Mouse (Mus musculus) layer of hippocampus, adult 2 months (tissue): ENCODE data around the gene Zfp148. TPM values are rescaled to one million over a fixed set of nuclear protein-coding genes. Genes with fewer than 3 reads are reported as not detected.
"Not testable (repeated sequence)": the region's sequence is repeated elsewhere in the genome, so short reads cannot be mapped to it uniquely, and the experiment has no call there.

Experiments
- DNase-seq, 2 experiments: peaks; one replicate each; pipeline ENCODE4 v3.0.0; 2022; ENCODE audit warnings: low spot score in 2 of 2
- H3K27ac ChIP-seq: fragments of 200-600 bp; 2 replicates; pipeline ENCODE4 v1.8.1; 2022
- H3K4me3 ChIP-seq: fragments of 200-600 bp; 2 replicates; pipeline ENCODE4 v1.8.1; 2022; ENCODE audit warnings: mild to moderate bottlenecking
- CTCF ChIP-seq: fragments of 200-600 bp; conservative IDR thresholded peaks from 2 replicates; pipeline ENCODE4 v1.8.1; 2022; ENCODE audit warnings: antibody characterized with exemption, mild to moderate bottlenecking, moderate library complexity
- total RNA-seq, 2 experiments: library from RNA; stranded (reverse); gene quantifications; 2 replicates each; pipeline ENCODE4 v1.2.3; 2021

Gene Zfp148
- total RNA-seq, 2 experiments from 2014 or later: 161 to 166 TPM

- Histone ChIP-seq H3K27ac (0 out of 2 replicates have a peak overlapping the region, but pooled peaks have one; percentile 28), H3K4me3 (no peak overlapping the region)
- no peak for TF ChIP-seq CTCF
- no peak for DNase-seq
These were observed 14.9 kb upstream of the Zfp148 start for GRCm38 (mm10) chr16:33365772-33366171.

GRCm38 (mm10) chr16:33368632-33369031, 12.0 kb upstream of the Zfp148 start:
- TF ChIP-seq CTCF: no peak
- peak overlapping the region; percentile 23; the same call in 1 of the 2 replicates for H3K27ac ChIP-seq
- no peak overlapping the region for H3K4me3 ChIP-seq
- DNase-seq: no peak

- no peak overlapping the region for H3K27ac ChIP-seq
- DNase-seq: no peak
- no peak for TF ChIP-seq CTCF
- H3K4me3 ChIP-seq: no peak overlapping the region
These were observed 9.8 kb upstream of the Zfp148 start for GRCm38 (mm10) chr16:33370836-33371235.

GRCm38 (mm10) chr16:33372611-33373010, 8.0 kb upstream of the Zfp148 start:
- no peak for DNase-seq
- TF ChIP-seq CTCF: no peak
- Histone ChIP-seq H3K4me3 (no peak overlapping the region), H3K27ac (no peak overlapping the region)

GRCm38 (mm10) chr16:33373326-33373725, 7.3 kb upstream of the Zfp148 start:
- Histone ChIP-seq H3K4me3 (no peak overlapping the region), H3K27ac (no peak overlapping the region)
- no peak for DNase-seq
- TF ChIP-seq CTCF: no peak

- Histone ChIP-seq H3K4me3 (no peak overlapping the region), H3K27ac (no peak overlapping the region)
- TF ChIP-seq CTCF: no peak
- no peak for DNase-seq
These were observed 4.4 kb upstream of the Zfp148 start for GRCm38 (mm10) chr16:33376266-33376665.

- DNase-seq: no peak
- Histone ChIP-seq H3K27ac (peak overlapping the region; percentile 95; the same call in 1 of the 2 replicates), H3K4me3 (no peak overlapping the region; the same call in 1 of the 2 replicates)
- TF ChIP-seq CTCF: peak; percentile 37; the same call in 1 of the 2 replicates
These were observed 1.3 kb upstream of the Zfp148 start for GRCm38 (mm10) chr16:33379219-33379943.

- Histone ChIP-seq H3K4me3 (peak overlapping the region; percentile 91), H3K27ac (peak overlapping the region; percentile 95)
- peak; percentile 15 to 38 for DNase-seq
- no peak for TF ChIP-seq CTCF
These were observed 412 bp downstream of the Zfp148 start for GRCm38 (mm10) chr16:33380882-33381613.

- Histone ChIP-seq H3K27ac (peak overlapping the region; percentile 95), H3K4me3 (peak overlapping the region; percentile 91)
- DNase-seq: no peak
- TF ChIP-seq CTCF: no peak
These were observed 1.1 kb downstream of the Zfp148 start for GRCm38 (mm10) chr16:33381614-33382245.

- TF ChIP-seq CTCF: no peak
- no peak for DNase-seq
- peak overlapping the region; percentile 95 for H3K27ac ChIP-seq
- H3K4me3 ChIP-seq: peak overlapping the region; percentile 91
These were observed 1.7 kb downstream of the Zfp148 start for GRCm38 (mm10) chr16:33382341-33382740.

GRCm38 (mm10) chr16:33383584-33383983, 2.9 kb downstream of the Zfp148 start:
- no peak overlapping the region for H3K27ac ChIP-seq
- TF ChIP-seq CTCF: no peak
- no peak for DNase-seq
- H3K4me3 ChIP-seq: no peak overlapping the region

GRCm38 (mm10) chr16:33384057-33384456, 3.4 kb downstream of the Zfp148 start:
- not testable (repeated sequence) for H3K27ac ChIP-seq

GRCm38 (mm10) chr16:33387013-33387412, 6.4 kb downstream of the Zfp148 start:
- Histone ChIP-seq H3K27ac (no peak overlapping the region), H3K4me3 (no peak overlapping the region)
- DNase-seq: no peak
- no peak for TF ChIP-seq CTCF

More at GRCm38 (mm10) chr16:33384057-33384456, 3.4 kb downstream of the Zfp148 start:
- DNase-seq, H3K4me3 ChIP-seq: not testable (repeated sequence)
